21 mouse cellular contexts compared by ENCODE assay signal in the genomic region with DNA sequence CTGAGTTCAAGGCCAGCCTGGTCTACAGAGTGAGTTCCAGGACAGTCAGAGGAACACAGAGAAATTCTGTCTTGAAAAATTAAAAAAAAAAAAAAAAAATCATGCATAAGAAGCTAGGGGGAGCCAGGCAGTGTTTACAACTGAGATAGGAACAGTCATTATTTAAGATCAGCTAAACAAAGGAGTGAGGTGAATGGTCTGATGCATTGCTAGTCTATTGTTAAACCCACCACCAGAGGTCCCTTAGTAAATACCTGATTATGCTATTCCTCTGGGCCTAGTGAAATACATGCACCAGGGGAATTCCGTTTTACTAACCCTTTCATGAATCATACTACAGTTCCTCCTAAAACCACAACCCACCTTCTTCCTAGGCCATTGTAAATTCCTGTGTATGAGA. TPM values are rescaled to one million over a fixed set of nuclear protein-coding genes. Genes with fewer than 3 reads are reported as not detected.
DNase-seq lines count a peak whose midpoint lies in the region; ATAC-seq and TF ChIP-seq lines count a peak whose summit lies in the region.
"Had no signal": no experiment of that assay in that cellular context is flagged by ENCODE, and none has a peak within 500 bp of the region (broad histone marks: within the 10 kb centered on the region; RNA-seq: fewer than 3 reads in every experiment).

No protein-coding gene starts in this region.

- no peaks in the 10 kb centered on the region for H3K27me3 ChIP-seq in intestine, postnatal 0 days (replicated peaks; ENCODE audit: control insufficient read depth, insufficient read depth, low read length)
- H3K27me3 ChIP-seq in intestine, embryonic 16.5 days (replicated peaks; ENCODE audit: control insufficient read depth, insufficient read depth, low read length) = no peaks in the 10 kb centered on the region
- no peaks in the 10 kb centered on the region for H3K27me3 ChIP-seq in forebrain, postnatal 0 days (ENCODE audit: insufficient read depth, low read length)
- H3K27me3 ChIP-seq: embryonic facial prominence, embryonic 12.5 days; limb, embryonic 13.5 days; liver, embryonic 15.5 days had no signal

- no peaks in the 10 kb centered on the region for H3K4me1 ChIP-seq in intestine, postnatal 0 days (replicated peaks; ENCODE audit: control insufficient read depth, insufficient read depth, low read length)
- no peaks in the 10 kb centered on the region for H3K4me1 ChIP-seq in intestine, embryonic 16.5 days (ENCODE audit: control insufficient read depth, insufficient read depth, low read length)
- no peaks in the 10 kb centered on the region for H3K4me1 ChIP-seq in forebrain, postnatal 0 days (ENCODE audit: insufficient read depth)
- H3K4me1 ChIP-seq: embryonic facial prominence, embryonic 12.5 days; liver, embryonic 15.5 days had no signal

- peak; percentile 33 for TF ChIP-seq CTCF in intestine, postnatal 0 days (IDR thresholded peaks at IDR 0.05; ENCODE audit: low read depth)
- no peak; the same call in 1 of the 2 replicates for TF ChIP-seq CTCF in forebrain, postnatal 0 days (IDR thresholded peaks at IDR 0.05; ENCODE audit: low read depth)

- H3K4me2 ChIP-seq in intestine, postnatal 0 days (replicated peaks; ENCODE audit: low read depth) = no peak overlapping the region
- no peak overlapping the region for H3K4me2 ChIP-seq in intestine, embryonic 16.5 days (ENCODE audit: low read depth, low read length)
- no peak overlapping the region for H3K4me2 ChIP-seq in forebrain, postnatal 0 days (ENCODE audit: low read depth)
- H3K4me2 ChIP-seq: embryonic facial prominence, embryonic 12.5 days; limb, embryonic 13.5 days; liver, embryonic 15.5 days had no signal

- H3K9me3 ChIP-seq in intestine, postnatal 0 days (ENCODE audit: control insufficient read depth) = no peaks in the 10 kb centered on the region
- H3K9me3 ChIP-seq in intestine, embryonic 16.5 days (ENCODE audit: control insufficient read depth, low read length) = no peaks in the 10 kb centered on the region
- no peaks in the 10 kb centered on the region for H3K9me3 ChIP-seq in forebrain, postnatal 0 days (ENCODE audit: low read length)
- H3K9me3 ChIP-seq: embryonic facial prominence, embryonic 12.5 days; limb, embryonic 13.5 days; liver, embryonic 15.5 days; midbrain, embryonic 10.5 days had no signal

- ATAC-seq in intestine, postnatal 0 days = no peak
- no peak for ATAC-seq in intestine, embryonic 16.5 days
- no peak for ATAC-seq in forebrain, postnatal 0 days
- ATAC-seq: forebrain, embryonic 16.5 days had no signal

- no peak overlapping the region for H3K27ac ChIP-seq in intestine, postnatal 0 days (ENCODE audit: low read depth, low read length)
- H3K27ac ChIP-seq in intestine, embryonic 16.5 days (ENCODE audit: low read length) = no peak overlapping the region
- no peak overlapping the region for H3K27ac ChIP-seq in forebrain, postnatal 0 days (ENCODE audit: low read depth, low read length)
- H3K27ac ChIP-seq: embryonic facial prominence, embryonic 12.5 days; gastrocnemius, adult 2 months; limb, embryonic 13.5 days; liver, embryonic 15.5 days; midbrain, embryonic 10.5 days had no signal

- WGBS in intestine, postnatal 0 days = 51% methylated on average over 1 of the region's 1 CpGs
- WGBS in intestine, embryonic 16.5 days = 46% methylated on average over 1 of the region's 1 CpGs
- 40% methylated on average over 1 of the region's 1 CpGs for WGBS in forebrain, postnatal 0 days

- H3K4me3 ChIP-seq in intestine, postnatal 0 days (ENCODE audit: low read depth, low read length) = no peak overlapping the region
- no peak overlapping the region for H3K4me3 ChIP-seq in intestine, embryonic 16.5 days (ENCODE audit: low read length)
- no peak overlapping the region for H3K4me3 ChIP-seq in forebrain, postnatal 0 days (ENCODE audit: low read depth, low read length)
- H3K4me3 ChIP-seq: embryonic facial prominence, embryonic 12.5 days; gastrocnemius, adult 2 months; limb, embryonic 13.5 days; liver, embryonic 15.5 days; midbrain, embryonic 10.5 days had no signal

- H3K36me3 ChIP-seq in intestine, postnatal 0 days (ENCODE audit: control insufficient read depth, insufficient read depth) = no peaks in the 10 kb centered on the region
- H3K36me3 ChIP-seq in intestine, embryonic 16.5 days (ENCODE audit: control insufficient read depth, insufficient read depth, low read length) = no peaks in the 10 kb centered on the region
- H3K36me3 ChIP-seq in forebrain, postnatal 0 days (ENCODE audit: insufficient read depth) = no peaks in the 10 kb centered on the region
- H3K36me3 ChIP-seq: embryonic facial prominence, embryonic 12.5 days; limb, embryonic 13.5 days; liver, embryonic 15.5 days; midbrain, embryonic 10.5 days had no signal

- DNase-seq in 3134 (ENCODE audit: extremely low read depth, insufficient read length, low spot score) (peak; percentile 30), A20 (ENCODE audit: low read depth, low spot score) (peak; percentile 34), R1 (ENCODE audit: low read depth, low spot score) (peak; percentile 65)
- no peak for DNase-seq in forebrain, postnatal 0 days
- DNase-seq in adrenal gland, adult (ENCODE audit: inconsistent age in 2 of 2, low spot score in 1 of 2) = no peak
- DNase-seq in gastrocnemius, adult 8-10 months (ENCODE audit: low spot score in 2 of 2) = no peak
- DNase-seq: adrenal gland, postnatal 25 days; cerebellum, adult 8-10 months; gastrocnemius, adult 2 months; heart, postnatal 14 days; kidney, postnatal 10 days; lung, postnatal 36 days; right cerebral cortex, postnatal 25 days; thymus, postnatal 14 days had no signal

- H3K9ac ChIP-seq in intestine, postnatal 0 days (ENCODE audit: low read depth, low read length) = no peak overlapping the region
- H3K9ac ChIP-seq in intestine, embryonic 16.5 days (ENCODE audit: low read depth, low read length) = no peak overlapping the region
- H3K9ac ChIP-seq in forebrain, postnatal 0 days = no peak overlapping the region
- H3K9ac ChIP-seq: embryonic facial prominence, embryonic 12.5 days; limb, embryonic 13.5 days; liver, embryonic 15.5 days had no signal

RNA-seq across cellular contexts. Expression of a gene that starts 11.3 kb away (rescaled TPM):
- 22.5 and 27.1 TPM in 2 replicates for polyA plus RNA-seq in intestine, postnatal 0 days (2015; fragmentation: Nextera tagmentation; extraction: Ambion mirVana)
- polyA plus RNA-seq in intestine, embryonic 16.5 days (2015; fragmentation: Nextera tagmentation; extraction: Ambion mirVana) = 28.0 and 28.5 TPM in 2 replicates
- 59.5 and 60.5 TPM in 2 replicates for total RNA-seq in forebrain, postnatal 0 days (2014; rRNA removed)
- polyA plus RNA-seq in forebrain, postnatal 0 days (2015; fragmentation: Nextera tagmentation; extraction: Ambion mirVana) = 65.1 and 68.3 TPM in 2 replicates
- total RNA-seq in gastrocnemius, adult 8-10 months (2022) = 10 to 100 TPM; 11.3 to 16.8 (median 16.2) TPM

RNA-seq across cellular contexts. Expression of a gene that starts 34.8 kb away (rescaled TPM):
- 16.6 and 17.0 TPM in 2 replicates for polyA plus RNA-seq in intestine, postnatal 0 days (2015; fragmentation: Nextera tagmentation; extraction: Ambion mirVana)
- 14.7 and 15.5 TPM in 2 replicates for polyA plus RNA-seq in intestine, embryonic 16.5 days (2015; fragmentation: Nextera tagmentation; extraction: Ambion mirVana)
- total RNA-seq in forebrain, postnatal 0 days (2014; rRNA removed) = 6.2 and 13.5 TPM in 2 replicates
- polyA plus RNA-seq in forebrain, postnatal 0 days (2015; fragmentation: Nextera tagmentation; extraction: Ambion mirVana) = 5.7 and 8.8 TPM in 2 replicates
- total RNA-seq in gastrocnemius, adult 8-10 months (2022) = 10 to 100 TPM; 61.8 to 77.4 (median 75.8) TPM

Comparison
In these comparisons a context has a peak if more than half of its experiments do, and no peak if none do; other contexts are left out.
1. DNase-seq: peak in 3134 (single experiment), A20 (single experiment) and R1 (single experiment); none in forebrain, postnatal 0 days (single experiment), adrenal gland, adult (0 of 2) and gastrocnemius, adult 8-10 months (0 of 2).